Comparison of ENCODE assay signal across 8 mouse cellular contexts in the genomic region with DNA sequence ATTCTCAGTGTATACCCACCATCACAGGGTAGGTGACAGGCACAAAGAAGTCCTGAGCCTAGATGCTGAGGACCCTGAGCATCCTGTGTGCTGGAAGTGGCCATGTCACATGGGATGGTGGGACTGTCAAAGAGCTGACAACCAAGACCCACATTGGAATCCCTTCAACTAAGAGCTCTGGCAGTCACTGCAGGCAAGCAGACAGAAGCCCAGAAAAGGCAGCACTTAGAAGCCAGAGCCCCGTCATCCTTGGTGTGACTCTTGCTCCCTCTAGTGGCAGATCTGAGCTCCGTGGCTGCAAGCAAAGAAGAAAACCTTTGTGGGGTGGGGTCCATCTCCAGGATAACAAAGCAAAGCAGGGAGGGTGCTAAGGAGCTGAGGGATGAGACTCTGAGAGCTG. TPM values are rescaled to one million over a fixed set of nuclear protein-coding genes. Genes with fewer than 3 reads are reported as not detected.
DNase-seq lines count a peak whose midpoint lies in the region; ATAC-seq lines count a peak whose summit lies in the region.

No protein-coding gene starts in this region.

- DNase-seq in CD4-positive, CD25-positive, alpha-beta regulatory T cell, adult 2 months (ENCODE audit: low read depth, low spot score) = peak; percentile 87
- DNase-seq in embryo, embryonic 10 days (ENCODE audit: low spot score) = peak; percentile 93
- peak; percentile 77 for DNase-seq in gastrocnemius, postnatal 14 days
- peak; percentile 75 for DNase-seq in kidney, adult 18-20 months
- peak; percentile 84 for DNase-seq in left cerebral cortex, postnatal 4 days
- peak; percentile 16 to 45 for DNase-seq in monocyte, adult 2 months (ENCODE audit: low read depth in 1 of 2, low spot score in 2 of 2)
- DNase-seq in spleen, postnatal 10 days (ENCODE audit: low spot score in 2 of 2) = peak; percentile 46 to 71

- intact Hi-C loops in gastrocnemius, postnatal 14 days (cut with DNase I; ENCODE audit: low total_unique reads) = loop anchor here (2.0 to 10.0 kb wide), 3 partner anchors 116 to 228 kb away; no protein-coding TSS in a partner anchor
- intact Hi-C loops in left cerebral cortex, postnatal 4 days (cut with DNase I) = loop anchor here (2.0 to 10.0 kb wide), 3 partner anchors 115 to 478 kb away; no protein-coding TSS in a partner anchor

- ATAC-seq in CD4-positive, CD25-positive, alpha-beta regulatory T cell, adult 4 months = no peak

RNA-seq across cellular contexts. Expression of a gene that starts 27.4 kb away (rescaled TPM):
- 10 to 100 TPM; 18.2 to 24.9 TPM for polyA plus RNA-seq in CD4-positive, CD25-positive, alpha-beta regulatory T cell, adult 4 months (2017; shearing (Covaris generic))
- total RNA-seq in gastrocnemius, postnatal 14 days (2021) = 1 to 10 TPM; 6.7 to 7.9 TPM
- total RNA-seq in left cerebral cortex, postnatal 4 days (2021) = 10 to 100 TPM; 41.6 to 44.5 TPM

RNA-seq across cellular contexts. Expression of a gene that starts 27.5 kb away (rescaled TPM):
- polyA plus RNA-seq in CD4-positive, CD25-positive, alpha-beta regulatory T cell, adult 4 months (2017; shearing (Covaris generic)) = 100 to 1,000 TPM; 217 to 229 TPM
- 100 to 1,000 TPM; 423 to 456 TPM for total RNA-seq in gastrocnemius, postnatal 14 days (2021)
- total RNA-seq in left cerebral cortex, postnatal 4 days (2021) = 100 to 1,000 TPM; 269 to 291 TPM

Comparison
In these comparisons a context has a peak if more than half of its experiments do, and no peak if none do; other contexts are left out.
1. DNase-seq: peak in every context shown above with its lines; median percentile 93 in embryo, embryonic 10 days; 87 in CD4-positive, CD25-positive, alpha-beta regulatory T cell, adult 2 months; 84 in left cerebral cortex, postnatal 4 days; 77 in gastrocnemius, postnatal 14 days; 75 in kidney, adult 18-20 months; 58 in spleen, postnatal 10 days; 30 in monocyte, adult 2 months.
2. RNA of a gene that starts 27.4 kb away (total RNA-seq): 41.6 to 44.5 TPM in left cerebral cortex, postnatal 4 days; 6.7 to 7.9 TPM in gastrocnemius, postnatal 14 days; every median in the first group is over 4 times any median in the second.